Mouse (Mus musculus) left cerebral cortex, adult 11 months (tissue): ENCODE results near the gene Rnf25.
A peak's percentile ranks its signal among the peaks of the same experiment; 100 is the strongest.

ENCODE experiments used
- DNase-seq: peaks from one replicate; pipeline ENCODE4 v3.0.0; 2022; ENCODE audit warnings: low spot score

Rnf25 gene

DNA sequence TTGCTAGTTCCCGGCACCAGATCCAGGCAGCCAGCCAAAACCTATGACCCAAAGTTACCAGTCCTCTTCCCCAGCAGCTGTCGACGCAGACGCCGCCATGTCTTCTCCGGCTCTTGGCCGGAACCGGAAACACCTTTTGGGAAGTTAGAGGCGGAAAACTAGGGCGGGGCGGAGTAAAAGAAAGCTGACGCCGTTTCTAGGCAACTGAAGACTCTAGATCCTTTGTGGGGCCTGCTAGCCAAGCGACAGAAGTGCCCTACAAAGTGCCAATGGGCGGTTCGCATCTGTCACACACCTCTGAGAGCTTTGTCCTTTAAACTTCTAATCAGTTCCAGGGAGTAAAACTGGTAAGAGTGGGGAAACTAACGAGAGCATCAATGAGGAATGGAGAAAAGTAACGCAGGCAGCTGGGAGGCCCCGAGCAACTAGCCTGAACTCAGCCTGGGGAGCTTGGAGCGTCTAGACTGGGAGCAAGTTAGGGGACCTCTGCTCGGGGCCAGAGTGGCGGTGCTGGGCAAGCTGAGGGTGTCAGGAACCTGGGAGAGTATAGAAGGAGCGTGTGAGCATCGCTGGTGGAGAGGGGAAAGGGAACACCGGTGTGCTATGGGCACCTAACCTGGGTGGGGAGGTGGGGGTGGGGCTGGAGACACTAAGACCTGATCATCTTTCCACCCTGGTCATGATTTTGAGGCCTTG is at the start of gene Rnf25, which contains the start of gene Stk36:
Gene Rnf25 (minus strand): TSS at position 131 of the 696 bp plus-strand sequence.
Gene Stk36 (plus strand): TSS at position 179 of the 696 bp plus-strand sequence.
- DNase-seq = peak; percentile 76

DNA sequence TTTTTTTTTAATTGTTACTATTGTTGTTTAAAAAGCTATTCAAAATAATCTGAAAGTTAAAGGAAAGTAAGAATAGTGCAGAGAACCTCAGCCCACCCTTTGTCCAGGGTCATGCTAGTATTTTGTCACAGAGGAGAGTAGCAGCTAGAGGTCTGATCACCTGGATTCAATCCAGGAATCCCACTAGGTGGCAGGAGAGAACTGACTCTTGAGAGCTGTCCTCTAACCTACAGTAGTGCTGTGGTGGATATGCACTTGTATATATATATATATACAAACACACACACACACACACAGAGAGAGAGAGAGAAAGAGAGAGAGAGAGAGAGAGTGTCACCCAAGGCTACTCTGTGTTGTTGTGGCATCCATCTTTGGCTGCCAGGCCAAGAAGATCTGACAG is 42.7 kb upstream of the Rnf25 start:
- DNase-seq = no peak

DNA sequence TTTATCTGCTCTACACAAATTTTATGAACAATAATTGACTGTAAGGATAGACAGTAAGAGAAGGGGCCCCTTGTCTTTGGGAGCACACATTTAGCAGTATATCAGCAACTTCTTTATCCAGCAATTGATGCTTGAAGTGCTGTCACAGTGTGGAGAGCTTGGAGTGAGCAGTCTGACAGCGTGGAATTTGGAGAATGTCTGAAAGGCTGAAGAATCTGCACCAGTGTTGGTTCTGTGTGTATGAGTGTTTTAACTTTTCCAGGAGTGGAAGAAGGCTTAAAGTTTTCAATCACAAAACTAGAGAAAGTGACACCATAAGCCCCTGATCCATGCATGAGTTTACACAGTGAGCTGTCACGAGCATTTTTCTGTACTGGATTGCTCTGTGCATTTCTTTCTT is 42.3 kb upstream of the Rnf25 start:
- DNase-seq = no peak

DNA sequence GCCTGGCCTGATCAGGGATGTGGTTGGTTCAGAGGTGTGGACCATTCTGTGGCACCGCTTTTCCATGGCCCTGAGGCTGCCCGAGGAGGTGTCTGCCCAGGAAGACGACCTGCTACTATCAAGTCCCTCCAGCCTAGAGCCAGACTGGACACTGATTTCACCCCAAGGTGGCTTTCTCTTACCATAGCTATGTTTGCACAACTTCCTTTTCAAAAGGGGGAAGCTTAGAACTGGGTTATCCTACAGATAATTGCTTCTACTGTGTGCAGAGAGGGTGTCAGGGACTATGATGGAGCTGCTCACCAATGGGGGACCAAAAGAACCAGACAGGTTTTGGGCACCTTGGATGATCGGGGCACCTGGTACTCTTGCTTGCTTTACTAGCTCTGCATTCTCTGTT is 31.5 kb upstream of the Rnf25 start:
- no peak for DNase-seq

DNA sequence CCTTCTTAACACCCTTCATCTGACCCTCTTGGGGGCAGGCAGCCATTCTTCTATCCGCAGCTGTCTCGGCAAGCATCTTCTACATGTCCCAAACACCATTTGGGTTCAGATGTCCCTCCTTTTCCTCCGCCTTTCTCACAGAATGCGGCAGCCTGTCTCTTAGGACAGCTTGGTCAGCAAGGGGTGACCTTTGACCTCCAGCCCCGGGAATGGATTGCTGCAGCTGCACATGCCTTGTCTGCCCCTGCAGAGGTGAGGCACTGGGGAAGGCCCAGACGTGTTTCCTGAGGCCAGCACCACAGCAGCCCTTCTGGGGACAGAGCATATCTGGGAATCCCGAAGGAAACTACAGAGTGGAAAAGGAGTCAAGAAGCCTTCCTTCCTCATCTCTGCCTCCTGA is 26.8 kb upstream of the Rnf25 start:
- no peak for DNase-seq

DNA sequence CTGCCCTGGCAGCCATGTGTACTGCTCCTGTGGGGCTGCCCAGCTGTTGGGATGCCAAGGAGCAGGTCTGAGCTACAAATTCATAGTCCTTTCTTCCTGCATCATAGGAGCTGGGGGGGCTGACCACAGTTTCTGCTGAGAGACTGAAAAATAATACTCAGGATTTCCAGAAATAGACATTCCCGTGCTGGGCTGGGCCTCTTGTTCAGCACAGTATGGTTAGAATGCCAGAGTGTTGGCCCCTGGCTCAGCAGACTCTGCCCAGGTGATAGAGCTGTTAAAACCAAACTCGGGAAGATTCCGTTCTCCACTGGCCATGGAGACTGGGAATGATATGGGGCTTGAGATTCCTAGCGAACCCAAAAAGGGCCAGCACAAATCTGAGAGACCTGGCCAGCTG is 24.9 kb upstream of the Rnf25 start:
- DNase-seq = no peak

DNA sequence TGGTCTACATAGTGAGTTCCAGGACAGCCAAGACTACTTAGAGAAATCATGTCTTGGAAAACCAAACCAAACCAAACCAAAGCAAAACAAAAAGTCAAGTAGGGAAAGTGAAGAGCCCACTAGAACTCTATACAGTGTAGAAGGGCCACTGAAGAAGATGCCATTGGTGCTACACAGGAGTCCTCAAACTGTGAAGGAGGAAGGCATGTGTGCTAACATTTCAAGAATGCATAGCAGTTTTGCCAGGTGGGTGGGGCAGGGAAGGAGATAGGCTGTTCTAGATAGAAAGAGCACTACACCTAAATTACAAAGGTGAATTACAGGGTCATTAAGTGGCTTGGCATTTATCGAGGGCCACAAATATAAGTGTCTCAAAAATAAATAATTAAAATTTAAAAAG is 23.0 kb upstream of the Rnf25 start:
- no peak for DNase-seq

DNA sequence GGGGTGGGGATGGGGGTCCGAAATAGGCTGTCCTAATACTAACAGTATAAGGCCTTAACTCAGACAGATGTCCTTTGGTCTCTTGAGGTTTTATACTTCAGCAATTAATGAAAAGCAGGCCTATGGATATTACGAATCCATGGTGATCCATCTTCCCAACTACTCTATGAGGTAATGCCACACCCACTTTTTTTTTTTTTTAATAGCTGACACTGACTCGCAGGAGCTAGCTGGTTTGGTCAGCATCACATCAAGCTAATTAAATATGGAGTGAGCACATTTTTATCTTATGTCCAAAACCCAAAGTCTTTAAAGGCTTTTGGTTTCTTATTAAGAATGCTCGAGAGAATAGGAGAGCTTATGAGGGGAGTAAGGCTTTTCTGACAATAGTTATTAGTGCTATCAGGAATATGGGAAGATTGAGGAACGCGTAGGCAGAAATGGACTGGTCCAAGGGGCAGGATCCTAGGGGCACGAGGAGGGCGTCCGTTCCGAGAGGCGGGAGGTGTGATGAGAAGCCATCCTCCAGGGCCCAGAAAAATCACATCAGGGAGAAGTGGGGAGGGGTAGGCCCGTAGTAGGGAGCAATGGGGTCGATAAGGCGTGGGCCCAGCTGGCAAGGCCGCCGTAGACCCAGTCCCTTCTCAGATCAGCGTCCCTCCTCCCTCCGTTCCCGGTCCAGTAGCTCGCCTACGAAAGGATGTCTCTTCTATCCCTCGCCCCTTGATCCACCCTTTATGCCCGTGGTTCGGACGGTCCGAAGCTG is 513 bp downstream of the Rnf25 start:
- DNase-seq = no peak

DNA sequence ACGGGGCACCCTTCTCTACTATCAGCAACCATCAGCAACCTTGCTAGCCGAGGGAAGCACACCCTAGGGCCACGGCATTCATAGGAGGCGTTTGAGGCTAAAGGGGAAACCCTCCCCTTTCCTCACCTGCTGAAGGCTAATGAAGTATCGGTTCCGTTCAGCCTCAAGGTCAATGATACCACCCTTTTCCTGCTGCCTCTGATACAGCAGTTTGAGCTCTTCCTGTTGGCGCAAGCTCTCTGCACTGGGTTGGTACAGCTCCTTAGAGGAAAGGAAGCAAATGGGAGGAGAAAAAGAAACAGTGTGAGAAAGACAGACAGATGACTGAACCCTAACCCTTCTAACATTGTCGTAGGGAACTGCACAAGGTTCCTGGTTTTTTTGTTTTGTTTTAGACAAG is 6.8 kb downstream of the Rnf25 start:
- DNase-seq = no peak

DNA sequence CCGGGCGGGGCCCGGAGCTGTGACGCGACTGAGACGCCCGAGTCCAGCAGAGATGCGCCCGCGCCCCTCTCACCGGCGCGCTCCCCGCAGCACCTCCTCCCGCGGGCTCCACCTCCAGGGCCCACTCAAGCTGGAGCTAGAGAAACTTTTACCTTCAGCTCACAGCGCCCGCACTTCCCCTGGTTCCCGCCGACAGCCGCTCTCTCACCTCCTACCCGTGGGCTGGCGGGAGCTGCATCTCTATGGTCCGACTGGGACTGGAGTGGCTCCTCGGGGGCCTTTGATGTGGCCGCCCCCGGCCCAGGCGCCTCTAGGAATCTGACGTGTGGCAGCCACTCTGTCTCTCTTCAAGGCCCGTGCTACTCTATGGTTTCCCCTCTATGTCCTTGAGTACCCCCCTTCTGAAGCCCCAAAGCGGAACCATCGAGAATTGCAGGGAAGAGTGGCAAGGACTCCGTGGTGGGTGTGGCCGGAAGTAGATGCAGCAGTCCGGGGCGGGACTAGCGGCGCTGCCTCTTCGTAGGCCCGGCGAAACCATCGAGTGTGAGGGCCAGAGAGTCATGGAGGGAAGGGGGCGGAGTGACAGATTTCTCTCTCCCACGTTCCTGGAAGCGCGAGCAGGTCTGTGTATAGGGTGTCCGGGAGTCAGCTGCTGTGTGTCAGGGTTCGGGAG is 13.3 kb downstream of the Rnf25 start, which contains the start of the genes Zfp142 and Bcs1l:
Gene Zfp142 (minus strand): TSS at position 474 of the 673 bp plus-strand sequence.
Gene Bcs1l (plus strand): TSS at position 517 of the 673 bp plus-strand sequence.
- DNase-seq = peak; percentile 97

DNA sequence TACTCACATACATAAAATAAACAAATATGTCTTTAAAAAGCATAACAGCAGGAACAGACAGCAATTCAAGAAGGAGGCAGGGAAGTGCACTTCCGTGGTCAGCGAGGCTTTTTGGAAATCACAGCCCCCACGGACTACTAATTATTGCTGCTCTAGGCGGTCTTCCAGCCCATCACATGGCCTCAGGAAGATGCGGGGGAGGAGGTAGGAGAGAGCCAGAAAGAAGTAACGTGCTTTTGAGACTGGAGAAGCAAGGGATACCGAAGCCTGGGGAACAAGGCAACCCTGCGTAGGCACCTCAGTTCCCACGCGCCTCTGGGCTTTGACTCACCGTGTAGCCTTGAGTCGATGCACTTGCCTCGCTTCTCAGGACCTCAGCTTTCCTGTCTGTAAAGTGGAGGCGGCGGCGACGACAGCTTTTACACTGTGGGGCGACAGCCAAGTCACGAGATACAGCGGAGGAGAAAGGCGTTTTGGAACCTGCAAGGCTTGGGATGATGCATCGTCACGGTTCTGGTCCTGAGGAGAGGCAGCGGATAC is 13.9 kb downstream of the Rnf25 start:
- no peak for DNase-seq

DNA sequence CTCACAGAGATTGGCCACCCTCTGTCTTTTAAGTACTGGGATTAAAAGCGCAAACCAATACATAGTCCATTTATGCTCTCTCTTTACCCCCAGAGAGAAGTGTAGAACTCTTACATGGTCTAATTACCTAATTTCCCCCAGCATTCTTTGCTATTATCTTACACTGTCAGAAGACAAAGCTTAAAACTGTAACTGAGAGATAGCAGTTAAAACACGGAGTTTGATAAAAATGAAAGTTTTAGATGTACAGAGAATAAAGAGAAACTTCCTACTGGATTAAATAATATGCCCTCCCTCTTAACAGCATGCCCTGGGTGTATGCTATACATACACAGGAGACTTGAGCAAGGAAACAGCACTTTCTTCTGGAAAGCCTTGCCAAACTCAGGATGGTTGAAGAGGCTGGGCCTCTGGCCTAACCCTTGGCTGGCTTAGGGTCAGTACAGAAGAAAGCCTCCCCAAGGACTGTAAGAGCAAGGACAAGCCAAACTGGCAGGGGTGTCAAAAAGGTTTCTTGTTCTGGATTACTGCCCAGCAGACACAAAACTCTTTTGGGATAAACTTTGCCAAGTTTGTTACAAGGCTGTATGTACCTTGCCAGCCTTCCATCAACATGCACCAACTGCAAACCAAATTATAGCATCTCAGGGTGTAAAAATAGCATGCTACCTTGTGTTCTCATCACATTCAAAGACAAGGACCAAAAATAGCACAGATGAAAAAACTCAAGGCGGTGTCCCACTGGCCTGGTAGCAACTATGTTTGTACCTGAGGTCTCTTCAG is 16.4 kb downstream of the Rnf25 start:
- DNase-seq = no peak

DNA sequence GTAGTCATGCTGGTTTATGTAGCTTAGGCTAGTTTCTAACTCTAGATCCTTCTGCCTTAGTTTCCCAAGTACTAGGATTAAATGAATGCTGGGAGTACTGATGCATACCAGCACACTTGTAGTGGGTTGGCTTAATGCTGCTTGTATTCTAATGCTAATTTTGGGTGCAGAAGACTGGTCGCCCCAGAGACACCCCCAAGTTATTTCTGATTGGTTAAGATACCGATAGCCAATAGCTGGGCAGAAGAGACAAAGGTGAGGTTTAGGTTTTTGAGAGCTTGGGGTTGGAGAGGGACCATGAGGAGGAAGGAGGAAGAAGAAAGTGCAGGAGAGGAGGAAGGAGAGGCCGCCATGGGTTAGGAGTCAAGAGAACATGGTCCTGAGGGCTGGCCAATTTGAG is 18.6 kb downstream of the Rnf25 start:
- no peak for DNase-seq

DNA sequence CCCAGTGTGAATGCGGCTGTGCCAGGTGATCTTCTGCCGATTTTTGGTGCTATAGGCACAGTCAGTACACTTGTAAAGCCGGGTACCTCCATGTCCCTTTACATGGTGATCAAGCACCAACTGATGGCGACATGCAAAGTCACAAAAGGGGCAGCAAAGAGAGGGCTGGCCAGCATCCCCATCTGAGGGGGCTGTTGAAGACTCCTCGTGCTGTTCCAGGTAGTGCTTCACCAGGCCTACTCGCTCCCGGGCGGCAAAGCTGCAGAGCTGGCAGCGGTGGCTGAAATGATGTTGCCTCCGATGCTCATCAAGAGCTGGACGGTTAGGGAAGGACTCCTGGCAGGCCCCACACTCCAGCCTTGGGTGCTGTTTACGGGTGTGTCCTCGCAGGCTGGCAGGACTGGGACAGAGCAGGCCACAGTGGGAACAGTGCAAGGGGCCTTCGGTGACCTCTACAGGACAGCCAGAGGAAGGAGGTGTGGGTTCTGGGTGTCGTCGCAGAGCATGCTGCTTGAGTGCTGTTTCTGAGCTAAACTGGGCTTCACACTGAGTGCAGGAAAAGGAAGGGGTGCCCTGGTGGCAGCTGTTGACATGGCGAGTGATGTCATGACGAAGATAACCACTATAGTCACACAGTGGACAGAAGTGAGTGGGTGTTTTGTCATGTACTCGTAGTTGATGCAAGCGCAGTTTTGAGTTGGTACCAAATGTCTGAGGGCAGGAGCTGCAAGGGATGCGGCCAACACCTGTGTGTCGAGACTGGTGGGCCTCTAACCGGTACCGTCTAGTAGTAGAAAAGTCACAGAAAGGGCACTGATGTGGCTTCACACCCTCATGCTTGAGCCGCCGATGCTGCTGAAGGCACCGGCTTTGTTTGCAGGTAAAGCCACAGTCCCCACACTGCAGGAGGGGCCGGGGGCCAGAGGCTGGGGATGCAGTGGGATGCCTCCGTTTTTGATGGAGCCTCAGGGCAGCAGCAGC is 31.2 kb downstream of the Rnf25 start:
- no peak for DNase-seq

DNA sequence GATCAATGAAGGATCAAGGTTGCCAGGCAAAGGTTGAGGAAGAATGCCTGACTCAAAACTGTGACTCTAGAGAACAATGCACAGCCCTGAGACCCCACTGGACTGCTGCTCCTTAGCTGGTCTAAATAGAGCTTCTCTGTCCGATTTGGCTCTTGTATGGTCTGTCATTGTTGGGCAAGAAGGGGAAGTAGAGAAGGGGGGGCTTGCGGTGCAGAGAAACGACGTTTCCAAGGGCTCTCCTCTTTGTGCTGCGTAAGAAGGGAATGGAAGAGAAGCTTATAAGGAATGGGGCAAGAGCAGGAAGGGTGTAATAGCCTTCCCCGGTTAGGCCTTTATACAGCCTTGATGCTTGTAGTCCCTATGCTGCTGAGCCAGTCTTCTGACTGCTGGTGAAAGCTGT is 35.4 kb downstream of the Rnf25 start:
- DNase-seq = no peak

DNA sequence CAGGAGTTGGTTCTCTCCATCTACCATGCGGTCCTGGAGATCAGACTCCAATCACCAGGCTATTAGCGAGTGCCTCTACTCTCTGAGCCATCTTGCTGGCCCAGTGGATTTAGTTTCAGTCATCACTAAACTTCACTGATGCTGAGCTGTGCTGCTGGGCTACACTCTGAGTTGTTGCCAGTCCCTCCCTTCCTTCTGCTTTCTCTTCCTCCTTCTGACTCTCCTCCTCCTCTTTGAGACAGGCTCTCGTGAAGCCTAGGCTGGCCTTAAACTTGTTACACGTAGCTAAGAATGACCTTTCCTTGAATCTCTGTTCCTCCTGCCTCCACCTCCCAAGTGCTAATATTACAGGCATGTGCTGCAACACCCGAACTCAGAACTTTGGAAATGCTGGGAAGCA is 42.1 kb downstream of the Rnf25 start:
- DNase-seq = no peak

DNA sequence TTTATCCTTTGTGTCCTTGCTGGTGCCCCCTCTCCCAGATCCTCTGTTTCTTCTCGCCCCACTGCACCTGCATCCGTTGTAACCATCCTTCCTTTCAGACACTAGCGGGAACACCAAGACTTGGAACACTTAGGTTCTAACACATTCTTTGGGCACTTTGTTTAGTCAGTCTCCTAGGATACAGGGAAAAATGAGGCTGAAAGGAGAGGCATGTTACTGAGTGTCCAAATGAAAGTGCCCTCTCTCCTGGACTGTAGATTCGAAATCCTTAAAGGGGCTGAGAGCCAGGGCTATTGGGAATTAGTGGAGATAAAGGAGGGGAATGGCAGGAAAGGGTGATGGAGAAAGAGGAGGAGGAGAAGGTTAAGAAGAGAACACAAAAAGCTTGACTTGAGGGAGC is 57.0 kb downstream of the Rnf25 start, which contains the start of gene Usp37:
Gene Usp37 (minus strand): TSS at position 101 of the 400 bp plus-strand sequence.
- DNase-seq = no peak
